Mouse (Mus musculus) myocyte (in vitro differentiated cells): ENCODE measurements around the gene Hist1h2bg.

Experiments used
- MAX ChIP-seq: IDR thresholded peaks from one replicate; pipeline ENCODE4 v1.6.1; 2011; ENCODE audit warnings: low read depth, mild to moderate bottlenecking, control low read depth
- MYOG ChIP-seq, 3 experiments: IDR thresholded peaks; one replicate each; pipeline ENCODE4 v1.6.1; 2011; ENCODE audit warnings: control low read depth in 2 of 3, low read depth in 2 of 3, mild to moderate bottlenecking in 2 of 3; ENCODE audit not compliant: insufficient read length in 2 of 3, control insufficient read depth in 1 of 3, insufficient read depth in 1 of 3
- POLR2A ChIP-seq: IDR thresholded peaks from one replicate; pipeline ENCODE4 v1.6.1; 2011; ENCODE audit warnings: low read depth, mild to moderate bottlenecking, control low read depth, moderate library complexity; ENCODE audit not compliant: insufficient read length
- POLR2AphosphoS2 ChIP-seq: IDR thresholded peaks from one replicate; pipeline ENCODE4 v1.6.1; 2011; ENCODE audit warnings: low read depth, control low read depth; ENCODE audit not compliant: insufficient read length
- SRF ChIP-seq: IDR thresholded peaks from one replicate; pipeline ENCODE4 v1.6.1; 2011; ENCODE audit warnings: low read depth; ENCODE audit not compliant: control insufficient read depth, insufficient read length
- TCF12 ChIP-seq: IDR thresholded peaks from one replicate; pipeline ENCODE4 v1.6.1; 2011; ENCODE audit warnings: mild to moderate bottlenecking, control low read depth; ENCODE audit not compliant: poor library complexity, insufficient read depth, severe bottlenecking
- USF1 ChIP-seq: IDR thresholded peaks from one replicate; pipeline ENCODE4 v1.6.1; 2011; ENCODE audit warnings: low read depth, mild to moderate bottlenecking, control low read depth, moderate library complexity

- TF ChIP-seq SRF (no peak), TCF12 (no peak), POLR2A (no peak), POLR2AphosphoS2 (no peak), MAX (no peak), MYOG (IDR thresholded peaks at IDR 0.05; ENCODE audit: control insufficient read depth in 1 of 3, insufficient read depth in 1 of 3, insufficient read length in 2 of 3, low read depth in 2 of 3) (no peak), USF1 (no peak)
Observed at GRCm38 (mm10) chr13:23551931-23552914, 19.0 kb upstream of the Hist1h2bg start.
